Mouse (Mus musculus) ES-CJ7 (cell line): ENCODE data around the gene Med27.

Source experiments
- DNase-seq: peaks from one replicate; pipeline ENCODE4 v3.0.0; 2011; ENCODE audit warnings: low read depth, low spot score

Med27 gene

GRCm38 (mm10) chr2:29346629-29347271 lies at the start of gene Med27:
Gene Med27 (plus strand): TSS chr2:29346819.
- peak; percentile 94 for DNase-seq

DNA sequence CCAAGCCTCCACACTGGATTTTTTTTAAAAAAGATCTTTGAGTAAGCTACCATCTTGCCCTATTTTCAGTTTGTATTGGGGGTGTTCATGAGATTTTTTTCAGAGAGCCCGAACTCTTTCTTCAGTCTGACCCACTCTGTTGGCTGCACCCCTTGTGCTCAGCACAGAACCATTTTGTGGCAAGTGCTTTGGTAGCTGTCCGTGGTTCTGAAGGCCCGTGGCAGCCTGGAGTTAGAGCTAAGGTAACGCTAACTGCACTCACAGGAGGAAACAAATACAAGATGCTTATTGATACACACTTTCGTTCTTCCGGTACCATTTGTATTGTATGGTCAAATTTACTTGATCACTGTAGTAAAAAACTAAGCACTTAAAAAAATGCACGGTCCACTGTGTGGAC lies 36.7 kb upstream of the Med27 start:
- DNase-seq = peak; percentile 54

DNA sequence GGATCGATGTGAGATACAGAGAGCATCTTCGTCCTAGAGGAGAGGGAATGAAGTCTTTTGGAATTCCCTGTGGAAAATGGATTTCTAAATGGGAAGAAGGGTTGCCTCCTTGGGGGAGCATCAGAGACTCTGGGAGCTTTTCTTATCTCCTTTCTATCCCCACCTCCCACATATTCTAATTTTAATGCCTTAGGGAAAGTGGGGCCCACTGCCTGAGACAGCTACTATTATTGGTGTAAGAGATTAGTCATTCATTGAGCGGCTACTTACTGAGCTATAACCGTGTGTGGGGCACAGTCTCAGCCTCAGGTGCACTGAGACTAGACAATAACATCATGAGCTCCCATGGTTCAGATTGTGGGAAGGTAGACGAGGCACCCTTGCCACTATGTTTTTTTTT lies 34.6 kb upstream of the Med27 start:
- no peak for DNase-seq

- DNase-seq = no peak
These were observed 28.6 kb upstream of the Med27 start for GRCm38 (mm10) chr2:29317906-29318470.

DNA sequence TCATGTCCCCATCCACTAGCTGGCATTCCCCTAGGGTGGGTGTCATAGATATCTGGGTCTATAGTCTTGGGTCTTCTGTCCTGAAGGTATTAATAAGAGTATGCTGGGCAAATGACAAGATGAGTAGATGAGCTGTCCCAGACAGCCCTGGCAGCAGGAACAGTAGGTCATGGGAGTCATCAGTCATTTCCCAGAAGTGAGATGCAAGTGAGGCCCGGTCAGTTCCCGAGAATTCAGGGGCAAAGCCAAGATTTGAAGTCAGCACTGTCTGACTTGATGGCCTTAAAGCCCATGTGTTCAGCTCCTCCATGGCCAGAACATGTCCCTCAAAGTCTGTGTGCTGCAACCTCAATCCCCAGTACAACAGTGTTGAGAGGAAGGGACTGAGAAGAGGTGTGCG lies 28.0 kb upstream of the Med27 start:
- no peak for DNase-seq

DNA sequence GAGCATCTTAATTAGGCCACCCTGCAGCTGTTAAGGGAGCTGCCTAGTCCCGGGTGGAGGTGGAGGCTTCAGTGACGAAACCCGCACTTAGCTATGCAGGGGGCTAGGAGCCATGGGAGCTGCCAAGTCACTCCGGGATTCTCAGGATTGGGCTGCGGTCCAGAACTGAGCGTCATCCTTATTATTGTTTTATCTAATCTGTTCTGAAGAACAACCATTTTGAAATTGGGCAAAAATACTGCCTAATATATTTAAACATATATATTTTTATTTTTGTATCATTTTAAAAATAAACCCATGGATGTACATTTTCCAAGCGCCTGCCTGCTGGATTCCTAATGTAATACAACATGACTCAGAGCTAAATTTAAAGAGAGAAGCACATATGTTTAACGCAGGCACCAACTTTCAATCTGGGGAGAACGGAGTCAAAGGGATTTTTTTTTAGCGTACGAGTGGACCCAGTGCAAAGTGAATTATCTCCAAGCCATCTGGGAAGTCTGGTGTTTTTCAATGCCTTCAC lies 26.3 kb upstream of the Med27 start:
- DNase-seq = no peak

GRCm38 (mm10) chr2:29320780-29321179 lies 25.8 kb upstream of the Med27 start:
- no peak for DNase-seq

DNA sequence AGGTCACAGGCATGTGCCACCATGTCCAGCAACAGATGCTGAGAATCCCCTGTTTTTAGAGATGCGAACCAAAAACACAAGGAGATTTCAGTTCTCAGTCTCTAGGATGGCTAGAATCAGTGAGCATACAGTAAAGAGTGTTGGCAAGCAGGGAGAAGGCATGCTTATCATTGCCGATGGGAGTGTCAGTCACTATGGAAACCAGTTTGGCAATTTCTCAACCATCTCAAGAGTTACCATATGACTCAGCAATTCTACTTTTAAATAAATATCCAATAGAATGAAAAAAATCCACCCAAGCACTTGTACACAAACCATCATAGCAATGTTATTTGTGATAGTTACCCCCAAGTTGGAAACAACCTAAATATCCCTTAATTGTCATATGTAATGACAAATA lies 22.2 kb upstream of the Med27 start:
- DNase-seq = no peak

DNA sequence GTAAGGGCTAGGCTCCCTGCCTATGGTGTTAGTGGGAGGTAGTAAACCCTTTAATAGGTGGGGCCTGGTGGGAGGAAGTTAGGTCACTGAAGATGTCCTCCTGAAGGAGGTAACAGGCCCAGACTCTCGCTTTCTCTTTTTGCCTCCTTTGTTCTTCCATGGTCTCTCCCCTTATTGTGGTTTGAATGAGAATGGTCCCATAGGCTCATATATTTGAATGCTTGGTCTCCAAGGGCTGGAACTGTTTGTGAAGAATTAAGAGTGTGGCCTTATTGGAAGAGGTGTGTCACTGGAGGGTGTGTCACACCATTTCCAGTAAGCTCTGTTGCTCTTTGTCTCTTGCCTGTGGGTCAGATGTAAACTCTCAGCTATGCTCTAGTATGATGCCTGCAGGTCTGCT lies 16.1 kb upstream of the Med27 start:
- DNase-seq = peak; percentile 42

DNA sequence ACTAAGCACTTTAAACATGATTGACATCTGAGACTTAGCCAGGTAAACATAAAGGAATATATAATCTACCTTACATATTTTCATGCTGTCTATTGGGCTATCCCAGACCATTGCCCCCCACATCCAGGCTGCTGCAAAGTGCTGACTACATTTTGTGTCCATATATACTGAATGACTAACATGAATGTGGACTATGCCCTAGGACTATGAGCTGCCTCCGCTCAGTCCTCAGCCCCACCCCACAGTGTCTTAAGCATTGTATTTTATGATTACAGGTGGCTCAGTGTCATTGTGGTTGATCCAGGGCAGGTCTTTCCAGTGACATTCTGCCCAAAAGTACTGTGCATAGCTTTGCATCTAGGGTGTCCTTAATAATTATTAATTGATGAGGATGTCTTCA lies 8.2 kb upstream of the Med27 start:
- no peak for DNase-seq

DNA sequence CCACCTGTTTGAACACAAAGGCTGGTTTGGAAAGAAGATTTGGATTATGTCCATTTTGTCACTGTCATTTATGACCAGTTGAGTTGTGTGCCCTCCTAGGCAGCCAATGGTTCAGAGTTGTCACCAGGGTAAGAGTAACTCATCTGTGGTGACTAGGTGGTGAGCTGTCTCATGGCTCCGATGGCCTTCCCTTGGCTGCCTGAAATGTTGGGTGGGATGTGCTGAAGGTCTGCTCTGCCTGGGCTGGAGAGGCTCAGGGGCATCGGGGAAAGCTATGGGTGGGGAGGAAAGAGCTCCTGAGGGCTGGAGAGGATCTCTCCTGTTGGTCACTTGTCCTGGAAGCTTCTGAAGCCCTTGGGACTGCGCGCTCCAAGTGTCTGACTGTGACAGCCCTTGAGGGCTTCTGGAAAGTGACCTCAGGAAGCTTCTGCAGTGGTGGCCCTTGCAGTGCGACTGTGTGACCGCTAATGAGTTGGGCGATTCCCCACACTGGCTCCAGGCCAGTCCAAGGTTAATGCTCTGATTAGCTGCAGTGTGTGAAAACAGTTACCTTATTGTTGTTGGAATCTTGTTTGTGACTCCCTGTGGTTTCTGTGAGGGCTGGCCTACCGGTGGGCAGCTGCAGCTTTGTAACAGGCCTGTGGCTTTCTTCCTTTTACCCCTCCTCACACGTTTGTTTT lies 12.2 kb downstream of the Med27 start:
- DNase-seq = no peak

DNA sequence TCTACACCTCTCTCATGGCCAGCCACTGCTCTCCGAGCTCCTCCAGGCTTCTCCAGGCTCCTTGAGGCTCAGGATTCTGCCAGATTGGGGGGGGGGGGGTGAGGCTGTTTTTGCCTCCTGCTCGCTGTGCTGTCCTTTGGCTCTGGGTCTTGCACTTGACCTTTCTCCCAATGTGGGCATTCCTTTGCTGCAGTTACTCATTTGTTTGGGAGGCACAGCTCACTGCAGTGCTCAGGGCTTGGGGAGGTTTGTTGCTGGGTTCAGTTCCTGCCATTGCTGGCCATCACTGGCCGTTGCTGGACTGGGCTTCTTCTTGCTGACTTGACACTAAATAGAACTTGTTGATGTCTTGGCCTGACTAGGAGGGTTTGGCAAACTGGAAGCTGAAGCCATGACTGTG lies 14.3 kb downstream of the Med27 start:
- no peak for DNase-seq

GRCm38 (mm10) chr2:29365000-29365695 lies 18.5 kb downstream of the Med27 start:
- no peak for DNase-seq

- DNase-seq = no peak
These were observed 22.1 kb downstream of the Med27 start for GRCm38 (mm10) chr2:29368730-29369129.

DNA sequence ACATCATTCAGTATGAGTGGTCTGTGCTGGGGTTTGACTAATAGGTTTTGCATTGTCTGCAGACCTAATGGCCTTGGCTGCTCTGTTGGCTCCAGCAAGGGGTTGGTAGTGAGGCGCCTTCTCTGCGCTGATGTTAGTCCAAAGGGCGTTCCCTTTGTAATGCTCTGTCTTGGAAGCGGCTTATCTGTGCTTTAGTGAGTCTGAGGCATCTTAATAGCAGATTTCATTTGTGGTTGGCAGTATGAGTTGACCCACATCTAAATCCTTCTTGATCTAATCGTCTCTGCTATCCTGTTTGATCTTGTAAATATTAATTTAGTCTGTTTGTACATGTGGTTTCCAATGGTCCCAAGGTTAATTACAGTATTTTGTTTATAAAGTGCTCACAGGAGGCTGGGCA lies 25.6 kb downstream of the Med27 start:
- DNase-seq = no peak

GRCm38 (mm10) chr2:29381683-29382082 lies 35.1 kb downstream of the Med27 start:
- no peak for DNase-seq

- DNase-seq = no peak
These were observed 36.0 kb downstream of the Med27 start for GRCm38 (mm10) chr2:29382583-29382982.

- DNase-seq = no peak
These were observed 36.5 kb downstream of the Med27 start for GRCm38 (mm10) chr2:29383133-29383532.

- DNase-seq = no peak
These were observed 38.8 kb downstream of the Med27 start for GRCm38 (mm10) chr2:29385405-29385804.

DNA sequence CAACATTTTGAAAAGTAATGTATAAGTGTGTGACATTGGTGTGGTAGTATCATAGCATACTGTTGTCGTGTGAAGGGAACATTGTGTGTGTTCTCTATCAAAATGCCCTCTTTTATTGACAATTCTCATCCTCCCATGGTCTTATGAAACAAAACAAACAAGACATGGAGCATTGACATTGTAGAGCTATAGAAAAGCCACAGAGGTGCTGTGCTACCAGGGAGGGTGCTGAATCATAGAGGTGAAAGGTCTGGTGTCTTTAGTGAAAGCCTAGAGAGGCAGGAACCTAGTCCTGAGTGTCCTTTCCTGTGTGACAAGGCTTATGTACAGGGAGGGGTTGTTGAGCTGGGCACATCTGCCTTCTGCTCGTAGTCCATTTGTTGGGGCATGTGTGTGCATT lies 40.6 kb downstream of the Med27 start:
- DNase-seq = no peak

- no peak for DNase-seq
These were observed 42.3 kb downstream of the Med27 start for GRCm38 (mm10) chr2:29388937-29389336.

DNA sequence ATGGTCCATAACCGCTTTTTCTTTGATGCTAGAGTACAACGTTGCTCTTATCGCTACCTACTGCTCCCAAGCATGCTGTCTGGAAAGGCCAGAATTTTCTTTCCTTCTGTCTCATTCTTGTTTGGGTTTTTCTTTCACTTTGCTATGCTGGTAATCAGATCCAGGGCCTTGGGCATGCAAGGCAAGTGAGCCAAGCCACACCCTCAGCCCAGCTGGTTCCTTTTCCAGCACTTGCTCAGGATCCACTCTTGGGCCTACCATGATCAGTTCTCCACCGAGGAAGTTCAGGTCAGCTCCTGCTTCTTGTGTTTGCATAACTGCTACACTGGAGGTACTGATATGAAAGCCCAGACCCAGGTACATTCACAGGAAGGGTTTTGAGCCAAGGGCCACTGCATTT lies 44.5 kb downstream of the Med27 start:
- no peak for DNase-seq
